Mouse (Mus musculus) cerebellum, adult 2 months (tissue): ENCODE data around the gene Gm5901.

ENCODE experiments used
- CTCF ChIP-seq: fragments of 200-500 bp; IDR thresholded peaks from 2 replicates; pipeline ENCODE4 v1.5.1; 2011; ENCODE audit warnings: low read depth, mild to moderate bottlenecking, control low read depth, low read length, moderate library complexity, borderline replicate concordance; ENCODE audit not compliant: insufficient read depth
- POLR2A ChIP-seq: fragments of 200-500 bp; IDR thresholded peaks from 2 replicates; pipeline ENCODE4 v1.6.1; 2011; ENCODE audit warnings: low read length, control low read depth, borderline replicate concordance; ENCODE audit not compliant: insufficient read depth

- TF ChIP-seq POLR2A (no peak), CTCF (no peak)
Observed at GRCm38 (mm10) chr7:105424368-105424767, 49.5 kb downstream of the Gm5901 start.
